Mouse (Mus musculus) embryonic facial prominence, embryonic 11.5 days (tissue): ENCODE measurements around the gene Gzmm. TPM values are rescaled to one million over a fixed set of nuclear protein-coding genes. Genes with fewer than 3 reads are reported as not detected.
A peak's percentile ranks its signal among the peaks of the same experiment; 100 is the strongest.

Source experiments
- ATAC-seq: fragments of 200-750 bp; cut with Nextera tagmentation; replicated peaks from 2 replicates; pipeline ENCODE4 v1.8.0; 2017; ENCODE audit warnings: low read depth; ENCODE audit not compliant: insufficient number of reproducible peaks, low FRiP score, low TSS enrichment
- DNase-seq: peaks from one replicate; pipeline ENCODE4 v3.0.0-alpha.2; 2015; ENCODE audit warnings: low spot score
- H3K27ac ChIP-seq: fragments of 300-500 bp; sonication (generic); replicated peaks from 2 replicates; pipeline ENCODE4 v1.5.1; 2014; ENCODE audit warnings: mild to moderate bottlenecking, low read depth, low read length, control low read depth
- H3K27me3 ChIP-seq: fragments of 300-500 bp; sonication (generic); 2 replicates; pipeline ENCODE4 v1.6.1; 2014; ENCODE audit warnings: mild to moderate bottlenecking, low read length, moderate library complexity, mixed read lengths; ENCODE audit not compliant: control insufficient read depth, insufficient read depth
- H3K36me3 ChIP-seq: fragments of 300-500 bp; sonication (generic); replicated peaks from 2 replicates; pipeline ENCODE4 v1.6.1; 2014; ENCODE audit warnings: low read depth, mild to moderate bottlenecking, low read length, moderate library complexity, mixed read lengths; ENCODE audit not compliant: control insufficient read depth, insufficient read depth
- H3K4me1 ChIP-seq: fragments of 300-500 bp; sonication (generic); 2 replicates; pipeline ENCODE4 v1.6.1; 2014; ENCODE audit warnings: low read length, mixed read lengths; ENCODE audit not compliant: control insufficient read depth, insufficient read depth
- H3K4me2 ChIP-seq: fragments of 300-500 bp; sonication (generic); 2 replicates; pipeline ENCODE4 v1.6.1; 2014; ENCODE audit warnings: low read depth, mild to moderate bottlenecking, control low read depth, low read length, moderate library complexity
- H3K4me3 ChIP-seq: fragments of 300-500 bp; sonication (generic); 2 replicates; pipeline ENCODE4 v1.5.1; 2014; ENCODE audit warnings: low read depth, low read length, control low read depth
- H3K9ac ChIP-seq: fragments of 300-500 bp; sonication (generic); replicated peaks from 2 replicates; pipeline ENCODE4 v1.6.1; 2014; ENCODE audit warnings: mild to moderate bottlenecking, control low read depth, low read length
- H3K9me3 ChIP-seq: fragments of 300-500 bp; sonication (generic); replicated peaks from 2 replicates; pipeline ENCODE4 v1.6.1; 2016; ENCODE audit warnings: mild to moderate bottlenecking, low read length, inconsistent platforms, mixed read lengths; ENCODE audit not compliant: control insufficient read depth
- WGBS: fragments of 180-500 bp; shearing (Covaris S2); extraction: QIAGEN DNeasy Blood & Tissue Kit; methylation state at CpG from one replicate; pipeline ENCODE4 v1.1.7; 2014; 5-methylcytosine and 5-hydroxymethylcytosine counted together
- polyA plus RNA-seq: library from polyadenylated mRNA; unstranded; fragments of >200 nt; fragmentation: Nextera tagmentation; extraction: Ambion mirVana; gene quantifications from 2 replicates; pipeline ENCODE4 v1.2.1, GENCODE M21; 2014

The Gzmm gene
- polyA plus RNA-seq, 1 experiment from 2014 or later: 0.77 TPM

DNA sequence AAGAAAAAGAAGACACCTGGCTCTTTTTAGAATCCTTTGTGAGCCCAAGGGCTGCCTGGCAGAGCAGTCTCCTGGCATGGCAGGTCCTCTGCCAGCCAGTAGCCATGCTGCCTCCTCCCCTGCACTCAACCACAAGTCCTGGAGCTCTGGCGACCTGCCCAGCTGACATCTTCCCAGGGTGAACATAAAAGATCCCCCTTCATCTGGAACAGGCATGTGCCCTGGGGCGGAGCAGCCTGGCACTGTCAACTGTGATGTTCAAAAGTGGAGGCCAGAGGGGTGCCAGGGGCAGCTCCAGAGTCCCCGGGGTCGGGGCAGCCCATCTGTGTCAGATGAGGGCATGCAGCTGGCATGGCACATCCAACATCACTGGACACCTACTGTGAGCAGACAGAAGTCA, 26.2 kb downstream of the Gzmm start:
- no peak for ATAC-seq
- WGBS: 64% methylated on average over 4 of the region's 4 CpGs

GRCm38 (mm10) chr10:79716254-79716987, 27.6 kb downstream of the Gzmm start, which contains the start of gene Hcn2:
Gene Hcn2 (plus strand): TSS chr10:79716634.
- Histone ChIP-seq H3K9ac (peak within 1 kb of the TSS; percentile 51), H3K9me3 (no peaks in the 10 kb centered on the region), H3K4me1 (peaks cover 4% of the 10 kb centered on the region; the same call in 1 of the 2 replicates), H3K4me3 (peak within 1 kb of the TSS; percentile 58), H3K27me3 (peaks cover 29% of the 10 kb centered on the region), H3K27ac (no peak within 1 kb of the TSS), H3K36me3 (no peaks in the 10 kb centered on the region; the same call in 1 of the 2 replicates), H3K4me2 (peak within 1 kb of the TSS; percentile 97)
- ATAC-seq (no peak), DNase-seq (no peak)
- WGBS: 3% methylated on average over 45 of the region's 91 CpGs

More for the DNA sequence above, 26.2 kb downstream of the Gzmm start:
- Histone ChIP-seq H3K27ac (no peak overlapping the region), H3K9ac (no peak overlapping the region), H3K36me3 (no peaks in the 10 kb centered on the region; the same call in none of the 2 replicates), H3K4me2 (no peak overlapping the region), H3K27me3 (peaks cover 29% of the 10 kb centered on the region), H3K9me3 (no peaks in the 10 kb centered on the region), H3K4me3 (no peak overlapping the region), H3K4me1 (peaks cover 4% of the 10 kb centered on the region; the same call in 1 of the 2 replicates)
- DNase-seq: no peak

DNA sequence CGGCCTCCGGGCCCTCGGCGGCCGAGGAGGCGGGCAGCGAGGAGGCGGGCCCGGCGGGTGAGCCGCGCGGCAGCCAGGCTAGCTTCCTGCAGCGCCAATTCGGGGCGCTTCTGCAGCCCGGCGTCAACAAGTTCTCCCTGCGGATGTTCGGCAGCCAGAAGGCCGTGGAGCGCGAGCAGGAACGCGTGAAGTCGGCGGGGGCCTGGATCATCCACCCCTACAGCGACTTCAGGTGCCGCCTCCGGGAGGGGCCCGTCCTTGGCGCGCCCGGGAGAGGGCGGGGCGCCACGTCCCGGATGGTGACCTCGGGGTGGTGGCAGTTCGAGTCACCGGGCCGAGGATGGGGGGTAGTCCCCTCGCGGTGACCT, 28.2 kb downstream of the Gzmm start:
- H3K27ac ChIP-seq: no peak overlapping the region
- ATAC-seq (no peak), DNase-seq (no peak)
- peaks cover 29% of the 10 kb centered on the region for H3K27me3 ChIP-seq
- no peaks in the 10 kb centered on the region for H3K9me3 ChIP-seq
- H3K4me1 ChIP-seq: peaks cover 4% of the 10 kb centered on the region; the same call in 1 of the 2 replicates
- no peaks in the 10 kb centered on the region; the same call in 1 of the 2 replicates for H3K36me3 ChIP-seq
- peak overlapping the region; percentile 97 for H3K4me2 ChIP-seq
- 0% methylated on average over 39 of the region's 44 CpGs for WGBS
- peak overlapping the region; percentile 58 for H3K4me3 ChIP-seq
- peak overlapping the region; percentile 51 for H3K9ac ChIP-seq

GRCm38 (mm10) chr10:79717640-79718357, 29.0 kb downstream of the Gzmm start:
- no peak overlapping the region for H3K27ac ChIP-seq
- peak; percentile 91 for DNase-seq
- no peak overlapping the region for H3K9ac ChIP-seq
- H3K4me2 ChIP-seq: peak overlapping the region; percentile 5; the same call in 1 of the 2 replicates
- 7% methylated on average over 42 of the region's 43 CpGs for WGBS
- no peak overlapping the region; the same call in 1 of the 2 replicates for H3K4me3 ChIP-seq
- peaks cover 4% of the 10 kb centered on the region; the same call in 1 of the 2 replicates for H3K4me1 ChIP-seq
- H3K9me3 ChIP-seq: no peaks in the 10 kb centered on the region
- peaks cover 29% of the 10 kb centered on the region for H3K27me3 ChIP-seq
- no peak for ATAC-seq
- no peaks in the 10 kb centered on the region for H3K36me3 ChIP-seq

DNA sequence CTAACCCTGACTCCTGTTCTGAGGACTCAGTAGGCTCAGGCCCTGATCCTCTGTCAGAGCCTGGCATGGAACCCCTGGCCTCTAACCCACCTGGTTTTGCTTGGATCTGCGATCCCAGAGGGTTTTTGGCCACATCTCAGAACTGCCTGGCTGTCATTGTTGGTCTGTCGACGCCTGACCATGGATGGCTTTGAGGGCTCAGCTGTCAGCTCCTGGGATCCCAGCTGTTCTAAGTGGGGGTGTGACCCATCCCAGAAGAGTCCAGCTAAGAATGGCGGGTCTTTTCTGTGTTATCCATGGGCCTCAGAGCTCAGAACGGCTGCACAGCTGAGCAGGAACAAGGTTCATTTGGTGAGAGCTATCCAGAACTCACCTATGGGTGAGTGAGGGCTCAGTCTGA, 32.3 kb downstream of the Gzmm start:
- no peak overlapping the region for H3K27ac ChIP-seq
- no peaks in the 10 kb centered on the region; the same call in 1 of the 2 replicates for H3K36me3 ChIP-seq
- H3K9me3 ChIP-seq: no peaks in the 10 kb centered on the region
- peaks cover 18% of the 10 kb centered on the region for H3K27me3 ChIP-seq
- ATAC-seq: no peak
- no peak for DNase-seq
- H3K4me2 ChIP-seq: no peak overlapping the region
- H3K4me3 ChIP-seq: no peak overlapping the region
- no peak overlapping the region for H3K9ac ChIP-seq
- WGBS: 68% methylated on average over 5 of the region's 5 CpGs
- peaks cover 4% of the 10 kb centered on the region; the same call in 1 of the 2 replicates for H3K4me1 ChIP-seq

DNA sequence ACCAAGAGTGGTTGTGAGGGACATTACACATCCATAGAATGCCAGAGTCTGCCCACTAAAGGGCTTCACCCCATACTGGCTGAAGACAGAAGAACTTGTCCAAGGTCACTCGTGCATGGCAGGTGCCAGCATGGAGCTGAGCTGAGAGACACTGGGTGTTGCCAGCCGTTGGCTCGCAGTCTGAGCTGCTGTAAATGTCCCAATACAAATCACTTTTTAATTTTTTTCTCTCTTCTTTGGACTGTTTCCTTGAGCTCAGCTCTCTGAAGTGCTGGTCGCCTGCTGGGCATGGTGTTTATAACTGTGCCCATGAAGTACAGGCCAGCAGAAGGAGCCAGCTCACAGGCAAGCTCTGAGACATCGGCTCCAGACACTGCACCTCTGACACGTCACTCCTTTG, 34.2 kb downstream of the Gzmm start:
- H3K9me3 ChIP-seq: no peaks in the 10 kb centered on the region
- no peaks in the 10 kb centered on the region; the same call in 1 of the 2 replicates for H3K36me3 ChIP-seq
- 73% methylated on average over 6 of the region's 6 CpGs for WGBS
- H3K4me2 ChIP-seq: no peak overlapping the region
- H3K9ac ChIP-seq: no peak overlapping the region
- H3K27me3 ChIP-seq: no peaks in the 10 kb centered on the region
- ATAC-seq (no peak), DNase-seq (no peak)
- H3K4me1 ChIP-seq: no peaks in the 10 kb centered on the region
- H3K27ac ChIP-seq: no peak overlapping the region
- H3K4me3 ChIP-seq: no peak overlapping the region

DNA sequence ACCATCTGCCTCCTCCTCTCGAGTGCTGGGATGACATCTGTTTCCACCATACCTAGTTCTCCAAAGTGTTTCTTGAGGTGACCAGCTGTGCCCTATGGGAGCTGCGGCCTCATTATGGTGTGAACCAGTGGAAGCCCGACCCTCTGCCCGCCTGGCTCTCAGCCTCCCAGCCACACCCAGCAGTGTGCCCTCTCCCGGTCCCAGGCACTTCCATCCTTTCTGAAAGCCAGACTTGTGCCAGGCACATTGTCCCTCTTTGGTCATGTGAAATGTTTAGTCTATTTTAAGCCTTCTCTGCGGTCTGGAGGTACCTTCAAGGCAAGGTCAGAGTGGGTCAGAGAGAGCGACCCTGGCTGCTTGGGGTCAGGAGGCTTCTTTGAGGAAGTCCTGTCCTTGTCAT, 34.9 kb downstream of the Gzmm start:
- Histone ChIP-seq H3K27me3 (no peaks in the 10 kb centered on the region), H3K36me3 (no peaks in the 10 kb centered on the region; the same call in 1 of the 2 replicates), H3K4me3 (no peak overlapping the region), H3K9me3 (no peaks in the 10 kb centered on the region), H3K4me1 (no peaks in the 10 kb centered on the region), H3K4me2 (no peak overlapping the region), H3K9ac (no peak overlapping the region), H3K27ac (no peak overlapping the region)
- WGBS: 82% methylated on average over 7 of the region's 7 CpGs
- ATAC-seq (no peak), DNase-seq (no peak)

DNA sequence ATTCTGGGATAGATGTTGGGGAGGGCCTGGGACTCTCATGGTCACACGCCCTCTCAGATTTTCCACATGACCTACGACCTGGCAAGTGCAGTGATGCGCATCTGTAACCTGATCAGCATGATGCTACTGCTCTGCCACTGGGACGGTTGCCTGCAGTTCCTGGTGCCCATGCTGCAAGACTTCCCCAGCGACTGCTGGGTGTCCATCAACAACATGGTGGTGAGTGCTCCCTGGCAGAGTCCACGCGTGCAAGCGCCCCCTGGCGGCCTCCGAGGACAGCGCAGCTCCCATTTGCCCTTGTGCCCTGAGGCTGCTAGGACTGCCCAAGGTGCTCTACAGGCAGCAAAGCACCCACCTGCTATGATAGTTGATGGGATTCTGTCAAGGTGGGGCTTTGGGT, 37.3 kb downstream of the Gzmm start:
- Histone ChIP-seq H3K4me1 (no peaks in the 10 kb centered on the region), H3K36me3 (no peaks in the 10 kb centered on the region; the same call in 1 of the 2 replicates), H3K4me3 (no peak overlapping the region), H3K27ac (no peak overlapping the region), H3K9ac (no peak overlapping the region), H3K27me3 (no peaks in the 10 kb centered on the region), H3K9me3 (no peaks in the 10 kb centered on the region), H3K4me2 (no peak overlapping the region)
- ATAC-seq (no peak), DNase-seq (no peak)
- WGBS: 34% methylated on average over 11 of the region's 11 CpGs
